Mouse (Mus musculus): ENCODE data around the gene Mrtfa. TPM values are rescaled to one million over a fixed set of nuclear protein-coding genes. Genes with fewer than 3 reads are reported as not detected.
"Not testable (repeated sequence)": the region's sequence is repeated elsewhere in the genome, so short reads cannot be mapped to it uniquely, and the experiment has no call there.

The Mrtfa gene
- total RNA-seq (2014; fragmentation: Nextera tagmentation): 21.2 and 23.5 TPM in 2 replicates
- total RNA-seq (2017): 2.5 and 3.7 TPM in 2 replicates

DNA sequence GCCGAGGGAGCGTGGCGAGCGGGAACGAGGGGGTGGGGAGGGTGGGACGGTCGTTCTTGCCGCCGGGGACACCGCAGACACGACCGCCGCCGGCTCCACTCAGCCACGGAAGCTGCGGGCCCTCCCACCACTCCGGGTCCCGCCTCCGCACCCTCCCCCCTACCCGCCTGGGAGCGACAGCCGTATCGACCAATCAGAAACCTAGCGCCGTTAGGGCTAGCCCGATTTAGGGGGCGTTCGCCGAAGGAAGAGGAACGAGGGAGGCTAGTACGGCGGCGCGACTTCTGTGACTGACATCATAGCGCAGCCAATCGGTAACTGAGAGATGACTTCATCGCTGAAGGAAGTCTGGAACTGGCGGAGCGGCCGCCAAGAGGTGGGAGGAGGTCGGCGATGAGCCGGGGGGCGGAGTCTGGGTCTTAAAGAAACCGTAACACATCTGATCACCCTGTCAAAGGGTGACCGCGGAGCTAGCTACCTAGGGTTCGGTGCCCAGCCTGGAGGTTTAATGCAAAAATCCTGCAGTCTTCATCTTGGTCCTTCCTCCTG lies at the start of gene Mrtfa:
TSS of gene Mrtfa (minus strand) at position 128 of the 549 bp plus-strand sequence.
- ATAC-seq (replicated peaks; ENCODE audit: low FRiP score, low TSS enrichment, poor library complexity, severe bottlenecking): peak; percentile 99

- no peak for ATAC-seq (replicated peaks; ENCODE audit: low FRiP score, low TSS enrichment, poor library complexity, severe bottlenecking)
Measured at GRCm38 (mm10) chr15:81239794-81240343, 49.3 kb upstream of the Mrtfa start.

DNA sequence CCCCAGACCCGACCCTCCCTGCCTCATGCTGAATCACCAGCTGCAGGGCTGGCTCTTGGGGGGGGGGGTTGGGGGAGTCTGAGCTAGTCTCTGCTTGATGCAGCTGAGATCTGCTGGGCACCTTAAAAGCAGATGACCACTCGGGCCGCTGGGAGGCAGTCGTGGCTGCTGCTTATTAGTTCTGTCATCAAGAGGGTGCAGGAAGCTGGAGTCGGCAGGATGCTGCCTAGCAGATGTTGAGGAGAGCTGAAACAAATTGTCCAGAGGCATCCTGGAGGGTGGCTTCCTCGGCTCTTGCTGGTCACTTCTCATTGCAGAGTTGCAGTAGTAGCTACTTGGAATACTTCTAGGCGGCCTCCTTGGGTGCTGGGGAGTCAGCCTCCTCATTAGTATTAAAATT lies 48.7 kb upstream of the Mrtfa start:
- ATAC-seq (replicated peaks; ENCODE audit: low FRiP score, low TSS enrichment, poor library complexity, severe bottlenecking): no peak

DNA sequence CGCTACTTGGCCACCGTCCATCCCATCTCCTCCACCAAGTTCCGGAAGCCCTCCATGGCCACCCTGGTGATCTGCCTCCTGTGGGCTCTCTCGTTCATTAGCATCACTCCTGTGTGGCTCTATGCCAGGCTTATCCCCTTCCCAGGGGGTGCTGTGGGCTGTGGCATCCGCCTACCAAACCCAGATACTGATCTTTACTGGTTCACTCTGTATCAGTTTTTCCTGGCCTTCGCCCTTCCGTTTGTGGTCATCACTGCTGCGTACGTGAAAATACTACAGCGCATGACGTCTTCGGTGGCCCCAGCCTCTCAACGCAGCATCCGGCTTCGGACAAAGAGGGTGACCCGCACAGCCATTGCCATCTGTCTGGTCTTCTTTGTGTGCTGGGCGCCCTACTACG lies 46.9 kb upstream of the Mrtfa start:
- ATAC-seq (replicated peaks; ENCODE audit: low FRiP score, low TSS enrichment, poor library complexity, severe bottlenecking): no peak

DNA sequence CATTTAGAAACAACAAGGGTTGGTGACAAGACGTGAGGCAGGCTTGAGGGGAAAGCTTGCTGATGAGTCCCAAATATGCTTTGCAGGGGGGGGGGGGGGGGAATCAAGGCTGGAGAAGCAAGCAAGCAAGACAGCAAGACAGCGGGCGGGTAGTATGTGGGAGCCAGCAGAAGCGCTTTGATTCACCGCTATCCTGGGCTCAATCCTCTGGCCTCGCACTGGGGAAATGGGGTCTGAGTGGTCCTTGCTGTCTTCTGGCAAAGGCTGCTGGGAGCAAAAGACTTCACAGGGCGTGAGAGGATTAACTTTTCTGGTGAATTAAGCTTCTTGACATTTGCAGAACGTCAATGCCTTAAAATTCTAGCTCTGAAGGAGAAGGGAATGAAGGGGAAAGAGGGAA lies 45.5 kb upstream of the Mrtfa start:
- no peak for ATAC-seq (replicated peaks; ENCODE audit: low FRiP score, low TSS enrichment, poor library complexity, severe bottlenecking)

- no peak for ATAC-seq (replicated peaks; ENCODE audit: low FRiP score, low TSS enrichment, poor library complexity, severe bottlenecking)
Measured at GRCm38 (mm10) chr15:81235086-81235920, 44.7 kb upstream of the Mrtfa start, which contains the start of gene Mchr1. TSS of gene Mchr1 (plus strand) at chr15:81235499.

GRCm38 (mm10) chr15:81231325-81231724 lies 40.8 kb upstream of the Mrtfa start:
- no peak for ATAC-seq (replicated peaks; ENCODE audit: low FRiP score, low TSS enrichment, poor library complexity, severe bottlenecking)

DNA sequence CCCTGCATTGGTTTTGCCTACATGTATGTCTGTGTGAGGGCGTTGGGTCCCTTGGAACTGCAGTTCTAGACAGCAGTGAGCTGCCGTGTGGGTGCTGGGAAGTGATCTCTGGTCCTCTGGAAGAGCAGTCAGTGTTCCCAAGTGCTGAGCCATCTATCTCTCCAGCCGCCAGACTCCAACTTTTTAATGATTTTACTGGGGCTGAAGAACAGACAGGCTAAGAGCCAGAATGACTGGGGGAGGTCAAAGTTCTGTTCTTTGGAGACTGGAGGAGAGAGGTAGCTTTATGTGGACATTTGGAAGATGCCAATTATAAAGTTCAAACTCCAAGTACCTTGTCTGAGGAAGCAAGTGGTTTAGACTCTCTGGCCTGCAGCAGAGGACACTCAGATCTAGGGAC lies 39.2 kb upstream of the Mrtfa start:
- ATAC-seq (replicated peaks; ENCODE audit: low FRiP score, low TSS enrichment, poor library complexity, severe bottlenecking): no peak

- no peak for ATAC-seq (replicated peaks; ENCODE audit: low FRiP score, low TSS enrichment, poor library complexity, severe bottlenecking)
Measured at GRCm38 (mm10) chr15:81228258-81228657, 37.7 kb upstream of the Mrtfa start.

DNA sequence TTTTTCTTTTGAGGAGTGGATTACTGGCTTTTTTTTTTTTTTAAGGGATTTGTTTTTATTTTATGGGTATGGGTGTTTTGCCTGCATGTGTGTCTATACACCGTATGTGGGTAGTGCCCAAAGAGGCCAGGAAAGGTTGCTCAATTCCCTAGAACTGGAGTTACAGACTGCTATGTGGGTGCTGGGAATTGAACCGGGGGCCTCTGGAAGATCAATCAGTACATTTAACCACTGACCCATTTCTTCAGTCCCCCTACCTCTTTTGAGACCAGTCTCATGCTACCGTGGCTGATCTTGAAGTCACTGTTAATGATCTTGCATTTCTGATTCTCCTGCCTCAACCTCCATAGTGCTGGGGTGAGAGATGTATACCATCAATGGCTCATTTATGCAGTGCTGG lies 36.7 kb upstream of the Mrtfa start:
- ATAC-seq (replicated peaks; ENCODE audit: low FRiP score, low TSS enrichment, poor library complexity, severe bottlenecking): no peak

GRCm38 (mm10) chr15:81226796-81227195 lies 36.2 kb upstream of the Mrtfa start:
- no peak for ATAC-seq (replicated peaks; ENCODE audit: low FRiP score, low TSS enrichment, poor library complexity, severe bottlenecking)

DNA sequence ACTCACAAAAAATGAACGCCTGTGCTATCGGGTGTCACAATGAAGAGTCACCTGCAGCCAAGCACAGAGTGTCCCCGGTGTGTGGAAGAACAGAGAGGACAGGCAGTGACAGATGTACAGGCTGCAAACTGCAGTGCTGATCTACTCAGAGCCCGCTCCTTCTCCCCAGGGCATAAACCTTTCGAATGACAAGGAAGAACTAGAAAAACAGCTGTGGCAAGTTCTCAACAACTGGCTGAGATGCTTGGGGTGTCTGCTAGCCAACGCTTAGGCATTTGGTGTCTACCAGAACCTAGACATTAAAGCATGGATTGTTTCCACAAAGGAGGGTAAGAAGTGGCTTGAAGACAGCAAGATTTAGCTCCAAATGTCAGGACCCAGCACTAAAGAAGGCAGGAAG lies 35.2 kb upstream of the Mrtfa start:
- no peak for ATAC-seq (replicated peaks; ENCODE audit: low FRiP score, low TSS enrichment, poor library complexity, severe bottlenecking)

DNA sequence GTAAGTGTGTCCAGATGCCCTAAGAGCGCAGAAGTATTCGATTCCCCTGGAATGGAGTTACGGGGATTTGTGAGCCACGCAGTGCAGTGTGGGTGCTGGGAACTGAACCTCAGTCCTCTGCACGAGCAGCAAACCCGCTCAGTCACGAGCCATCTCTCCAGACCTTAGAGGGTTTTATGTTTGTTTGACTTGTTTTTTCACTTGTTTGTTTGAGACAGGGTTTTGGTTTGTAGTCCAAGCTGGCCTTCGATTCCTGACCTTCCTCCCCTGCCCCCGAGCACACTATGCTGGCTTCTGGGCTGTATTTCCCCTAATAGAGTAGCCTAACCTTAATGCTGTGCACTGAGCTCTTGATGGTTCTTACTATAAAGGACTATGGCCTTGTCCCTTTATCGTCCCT lies 34.5 kb upstream of the Mrtfa start:
- no peak for ATAC-seq (replicated peaks; ENCODE audit: low FRiP score, low TSS enrichment, poor library complexity, severe bottlenecking)

- no peak for ATAC-seq (replicated peaks; ENCODE audit: low FRiP score, low TSS enrichment, poor library complexity, severe bottlenecking)
Measured at GRCm38 (mm10) chr15:81221446-81221845, 30.9 kb upstream of the Mrtfa start.

GRCm38 (mm10) chr15:81220051-81220450 lies 29.5 kb upstream of the Mrtfa start:
- ATAC-seq (replicated peaks; ENCODE audit: low FRiP score, low TSS enrichment, poor library complexity, severe bottlenecking): not testable (repeated sequence)

DNA sequence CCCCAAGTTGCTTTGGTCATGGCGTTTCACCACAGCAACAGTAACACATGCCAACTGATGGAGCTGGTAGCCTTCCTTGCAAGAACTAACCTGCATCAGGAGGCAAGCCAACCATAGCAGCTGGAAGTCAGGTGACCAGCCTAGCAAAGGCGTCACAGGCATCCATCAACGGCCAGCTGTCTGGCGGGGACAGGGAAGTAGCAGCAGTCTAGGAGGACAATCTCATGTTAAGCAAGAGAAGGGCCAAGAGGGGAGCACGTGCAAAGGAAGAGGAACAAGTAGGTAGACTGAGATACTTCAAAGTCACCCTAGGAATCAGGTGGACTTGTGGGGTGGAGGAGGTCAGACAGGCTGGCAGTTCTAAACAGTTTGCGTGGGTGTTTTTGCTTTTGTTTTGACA lies 28.5 kb upstream of the Mrtfa start:
- no peak for ATAC-seq (replicated peaks; ENCODE audit: low FRiP score, low TSS enrichment, poor library complexity, severe bottlenecking)

GRCm38 (mm10) chr15:81216906-81217653 lies 26.5 kb upstream of the Mrtfa start:
- ATAC-seq (replicated peaks; ENCODE audit: low FRiP score, low TSS enrichment, poor library complexity, severe bottlenecking): no peak

GRCm38 (mm10) chr15:81212976-81213375 lies 22.4 kb upstream of the Mrtfa start:
- no peak for ATAC-seq (replicated peaks; ENCODE audit: low FRiP score, low TSS enrichment, poor library complexity, severe bottlenecking)

GRCm38 (mm10) chr15:81210496-81210895 lies 19.9 kb upstream of the Mrtfa start:
- ATAC-seq (replicated peaks; ENCODE audit: low FRiP score, low TSS enrichment, poor library complexity, severe bottlenecking): no peak

DNA sequence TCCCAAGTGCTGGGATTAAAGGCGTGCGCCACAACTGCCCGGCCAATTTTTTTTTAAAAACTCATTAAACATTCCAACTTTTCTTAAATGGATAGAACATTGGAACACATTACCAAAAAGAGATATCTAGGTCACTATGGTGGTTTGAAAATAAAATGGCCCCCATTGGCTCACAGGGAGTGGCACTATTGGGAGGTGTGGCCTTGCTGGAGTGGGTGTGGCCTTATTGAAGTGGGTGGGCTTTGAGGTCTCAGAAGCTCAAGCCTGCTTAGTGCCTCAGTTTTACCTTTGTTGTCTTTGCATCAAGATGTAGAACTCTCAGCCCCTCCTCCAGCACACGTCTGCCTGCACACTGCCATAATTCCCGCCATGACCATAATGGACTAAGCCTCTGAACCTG lies 11.9 kb upstream of the Mrtfa start:
- ATAC-seq (replicated peaks; ENCODE audit: low FRiP score, low TSS enrichment, poor library complexity, severe bottlenecking): no peak
